Mouse (Mus musculus) ovary, postnatal 36 days (tissue): Measurements from ENCODE around the gene Ptdss2.

ENCODE experiments used
- DNase-seq: peaks from one replicate; pipeline ENCODE4 v3.0.0; 2022; ENCODE audit warnings: low spot score, mixed read lengths

The Ptdss2 gene

DNA sequence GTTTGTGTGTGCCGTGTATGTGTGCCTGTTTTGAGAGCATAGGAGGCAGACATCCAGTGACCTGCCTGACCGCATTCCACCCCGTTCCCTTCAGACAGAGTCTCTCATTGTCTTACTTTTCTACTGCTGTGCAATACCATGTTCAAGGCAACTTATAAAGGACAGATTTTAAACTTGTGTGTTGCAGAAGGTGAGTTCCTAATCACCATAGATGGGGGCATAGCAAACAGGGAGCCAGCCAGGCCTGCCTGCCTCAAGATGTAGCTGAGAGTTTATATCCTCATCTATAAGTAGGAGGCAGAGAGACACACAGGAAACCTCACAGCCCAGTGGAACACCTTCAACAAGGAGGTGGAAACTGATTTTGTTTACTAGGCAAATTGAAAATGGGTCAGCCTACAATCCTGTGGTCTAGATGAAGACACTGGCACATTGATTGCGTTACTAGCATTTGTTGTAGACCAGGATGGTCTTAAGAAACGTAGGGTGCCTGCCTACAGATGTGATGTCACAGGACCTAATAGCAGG, 51.2 kb downstream of the Ptdss2 start:
- DNase-seq = no peak

DNA sequence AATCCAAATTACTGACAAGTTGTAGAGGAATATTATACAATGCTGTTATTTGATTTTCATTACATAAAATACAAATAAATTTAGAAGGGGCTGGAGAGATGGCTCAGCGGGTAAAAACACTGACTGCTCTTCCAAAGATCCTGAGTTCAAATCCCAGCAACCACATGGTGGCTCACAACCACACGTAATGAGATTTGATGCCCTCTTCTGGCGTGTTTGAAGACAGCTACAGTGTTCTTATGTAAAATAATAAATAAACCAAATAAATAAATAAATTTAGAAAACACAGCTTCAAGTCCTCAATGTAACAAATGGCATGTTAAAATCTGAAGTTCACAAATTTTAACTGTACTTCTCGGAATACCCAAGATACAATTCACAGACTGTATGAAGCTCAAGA, 52.9 kb downstream of the Ptdss2 start:
- no peak for DNase-seq

DNA sequence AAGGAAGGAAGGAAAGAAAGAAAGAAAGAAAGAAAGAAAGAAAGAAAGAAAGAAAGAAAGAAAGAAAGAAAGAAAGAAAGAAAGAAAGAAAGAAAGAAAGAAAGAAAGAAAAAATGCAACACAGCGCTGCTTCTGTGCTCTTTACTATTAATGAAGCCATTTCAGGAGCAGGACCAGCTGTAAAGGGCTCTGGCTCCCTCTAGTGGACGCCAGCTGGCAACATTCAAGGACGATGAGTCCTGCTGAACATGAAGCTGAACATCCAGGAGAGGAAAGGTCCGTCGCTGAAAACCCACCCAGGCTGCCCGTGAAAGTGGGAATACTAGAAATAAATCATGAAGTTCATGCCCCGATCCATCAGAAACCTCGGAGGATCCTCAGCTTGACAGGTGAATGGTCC, 54.0 kb downstream of the Ptdss2 start:
- peak; percentile 79 for DNase-seq

DNA sequence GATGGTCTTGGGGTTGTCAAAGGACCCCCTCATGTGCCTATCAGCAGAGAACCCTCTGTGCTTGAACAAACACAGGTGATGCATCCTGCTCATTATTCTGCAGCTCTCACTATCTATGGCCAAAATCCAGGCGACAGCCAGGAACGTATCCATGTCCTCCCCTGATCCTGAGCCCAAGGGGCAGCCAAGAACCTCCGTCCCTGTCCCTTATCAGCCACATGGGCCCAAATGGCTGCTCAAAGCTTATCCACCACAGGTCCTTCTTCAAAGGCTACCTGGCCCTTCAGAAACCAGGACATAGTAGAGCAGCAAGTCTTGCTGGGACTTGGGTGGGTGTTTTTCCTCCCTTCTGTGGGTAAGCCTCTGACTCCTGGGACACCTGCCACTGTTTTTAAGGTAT, 66.0 kb downstream of the Ptdss2 start:
- DNase-seq = no peak

DNA sequence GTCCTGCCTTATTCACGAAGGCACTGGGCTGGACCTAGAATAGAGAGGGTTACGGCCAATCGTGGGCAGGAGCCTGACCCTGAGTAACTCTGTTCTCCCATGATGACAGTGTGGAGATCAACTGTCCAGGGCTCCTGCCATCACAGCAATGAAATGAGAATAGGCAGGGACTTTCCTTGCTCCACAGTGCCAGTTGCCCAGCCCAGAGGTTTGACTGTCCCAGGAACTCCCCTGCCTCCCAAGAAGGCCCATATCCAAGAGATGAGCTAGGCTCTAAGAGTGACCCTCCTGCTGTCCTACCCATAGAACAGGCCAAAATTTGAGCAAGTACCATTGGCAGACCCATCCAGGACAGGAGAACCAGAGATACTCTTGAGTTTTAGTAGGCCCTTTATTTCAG, 66.6 kb downstream of the Ptdss2 start:
- no peak for DNase-seq

DNA sequence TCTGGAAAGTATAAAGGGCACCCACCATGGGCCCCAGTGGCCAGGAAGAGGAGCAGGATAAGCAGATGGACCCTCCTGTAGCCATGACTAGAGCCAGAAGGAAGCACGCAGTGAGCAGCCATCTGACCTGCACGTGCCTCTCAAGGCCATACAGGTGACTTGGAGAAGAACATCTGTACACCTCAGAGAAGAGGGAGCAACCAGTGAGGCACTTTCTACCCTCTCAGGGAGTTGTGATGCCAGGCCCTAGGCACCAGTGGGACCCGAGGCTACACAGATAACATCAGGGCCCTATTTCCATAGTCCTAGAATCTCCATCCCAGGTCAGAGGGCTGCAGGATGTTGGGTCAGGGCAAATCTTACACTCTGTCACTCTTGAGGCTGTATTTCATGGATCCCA, 68.0 kb downstream of the Ptdss2 start:
- DNase-seq = no peak

DNA sequence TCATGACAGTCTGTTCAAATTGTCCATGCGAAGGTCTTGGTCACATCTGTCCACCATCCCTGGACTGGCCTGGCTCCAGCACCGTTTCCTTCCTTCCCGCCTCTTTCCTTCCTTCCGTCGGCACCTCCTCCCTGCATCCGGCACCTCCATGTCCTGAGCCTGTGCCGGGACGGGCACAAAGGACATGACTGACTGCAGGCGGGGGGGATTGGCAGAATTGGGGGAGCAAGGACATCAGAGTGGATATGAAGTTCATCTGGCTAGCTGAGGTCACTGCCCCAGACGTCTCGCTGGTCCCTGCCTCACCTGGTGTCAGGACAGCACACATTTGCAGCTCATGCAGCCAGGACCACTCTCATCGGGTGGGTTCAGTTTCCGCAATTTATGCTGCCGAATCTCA, 68.9 kb downstream of the Ptdss2 start:
- no peak for DNase-seq

DNA sequence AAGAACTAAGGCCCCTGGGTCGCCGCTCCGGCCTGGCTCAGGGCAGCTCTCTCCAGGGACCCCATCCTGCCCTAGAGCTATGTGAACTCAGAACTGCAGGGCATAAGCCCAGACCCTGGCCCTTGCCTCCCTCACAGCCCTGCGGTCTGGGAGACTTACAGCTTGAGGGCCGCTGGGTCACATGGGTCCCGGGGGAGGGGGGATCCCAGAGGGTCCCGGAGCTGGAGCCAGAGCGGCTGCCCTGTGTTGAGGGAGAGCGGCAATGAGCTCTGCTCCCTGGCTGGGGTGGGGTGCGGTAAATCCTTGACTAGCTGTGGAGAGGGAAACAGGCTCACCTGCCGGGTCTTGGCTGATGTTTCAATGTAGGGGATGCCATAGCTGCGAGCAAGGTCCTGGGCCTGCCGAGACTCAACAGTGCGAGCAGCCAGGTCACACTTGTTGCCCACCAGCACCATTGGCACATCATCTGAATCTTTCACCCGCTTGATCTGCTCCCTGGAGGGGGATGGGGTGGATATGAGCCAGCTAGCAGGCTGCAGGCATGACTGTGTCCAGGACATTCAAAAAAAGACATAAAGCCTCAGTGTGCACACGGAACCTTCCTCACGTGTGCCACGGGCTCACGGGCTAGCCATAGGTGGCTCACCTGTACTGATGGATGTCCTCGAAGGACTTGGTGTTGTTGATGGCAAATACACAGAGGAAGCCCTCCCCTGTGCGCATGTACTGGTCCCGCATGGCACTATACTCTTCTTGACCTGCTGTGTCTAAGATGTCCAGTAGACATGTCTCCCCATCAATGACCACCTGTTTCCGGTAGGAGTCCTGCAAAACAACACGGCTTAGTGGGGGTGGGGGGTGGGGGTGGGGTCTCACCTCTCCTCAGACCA, 69.9 kb downstream of the Ptdss2 start:
- DNase-seq = no peak

DNA sequence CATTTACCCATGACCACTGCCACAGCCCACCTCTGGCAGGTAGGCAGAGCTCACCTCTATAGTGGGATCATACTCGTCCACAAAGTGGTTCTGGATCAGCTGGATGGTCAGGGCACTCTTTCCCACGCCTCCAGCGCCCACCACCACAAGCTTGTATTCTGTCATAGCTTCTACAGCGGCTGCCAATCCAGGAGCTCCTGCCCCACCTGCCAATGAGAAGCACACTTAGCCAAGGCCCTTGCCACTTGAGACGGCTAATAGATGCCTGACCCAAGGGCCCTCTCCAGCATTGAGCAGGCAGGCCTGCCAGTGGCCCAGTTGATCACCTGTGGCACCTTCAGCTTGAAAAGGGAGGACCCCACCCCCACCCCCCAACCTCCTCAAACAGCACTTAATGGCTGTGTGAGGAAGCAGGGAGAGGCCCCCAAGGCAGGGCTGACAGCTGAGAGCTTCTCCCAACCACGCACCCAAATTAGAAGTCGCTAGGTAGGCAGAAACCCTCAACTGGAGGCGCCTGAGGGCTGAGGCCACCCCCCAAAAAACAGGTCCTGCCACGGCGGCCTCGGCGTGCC, 70.7 kb downstream of the Ptdss2 start:
- no peak for DNase-seq

DNA sequence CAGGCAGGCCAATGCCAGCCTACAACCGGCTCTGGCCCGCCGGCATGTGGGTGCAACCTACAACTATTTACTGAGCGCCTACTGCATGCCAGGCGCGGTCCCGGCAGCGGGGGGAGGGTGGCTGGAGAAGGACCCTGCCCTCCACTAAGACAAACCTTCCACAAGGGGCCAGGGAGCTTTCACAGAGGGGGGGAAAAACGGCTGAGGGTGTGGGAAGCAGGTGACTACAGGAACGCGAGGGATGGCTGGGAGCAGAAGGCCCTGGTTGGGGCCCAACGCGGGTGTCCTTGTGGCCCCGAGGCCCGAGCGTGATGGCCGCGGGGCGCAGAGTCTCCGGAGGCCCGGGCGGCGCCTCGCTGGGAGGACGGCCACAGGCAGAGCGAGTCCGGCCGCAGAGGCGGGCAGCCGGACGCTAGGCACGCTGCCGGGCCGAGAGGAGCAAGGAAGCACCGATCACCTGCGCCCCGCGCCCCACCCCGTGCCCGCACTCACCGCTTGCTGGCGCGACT, 71.2 kb downstream of the Ptdss2 start:
- DNase-seq = peak; percentile 52

DNA sequence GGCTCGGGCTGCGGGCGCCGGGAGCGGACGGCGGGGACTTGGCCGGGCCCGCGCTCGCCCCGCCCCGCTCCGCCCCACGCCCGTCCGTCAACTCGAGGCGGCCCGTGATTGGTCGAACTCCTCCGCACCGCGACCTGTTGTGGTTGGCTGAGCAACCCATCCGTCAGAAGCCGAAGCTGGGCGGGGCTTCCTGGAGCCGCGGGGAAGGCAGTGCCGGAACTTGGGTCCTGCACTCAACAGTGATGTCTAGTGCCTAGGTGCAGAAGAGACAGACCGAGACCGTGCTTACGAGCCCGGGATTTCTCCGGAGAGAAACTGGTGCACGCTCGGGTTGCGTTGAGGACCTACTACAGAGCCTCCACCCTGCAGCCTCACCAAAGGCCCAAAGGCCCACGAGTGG, 71.8 kb downstream of the Ptdss2 start, which contains the start of the genes Hras and Lrrc56:
Gene Hras (minus strand): TSS at position 58 of the 400 bp plus-strand sequence.
Gene Lrrc56 (plus strand): TSS at position 210 of the 400 bp plus-strand sequence.
- DNase-seq = peak; percentile 99

DNA sequence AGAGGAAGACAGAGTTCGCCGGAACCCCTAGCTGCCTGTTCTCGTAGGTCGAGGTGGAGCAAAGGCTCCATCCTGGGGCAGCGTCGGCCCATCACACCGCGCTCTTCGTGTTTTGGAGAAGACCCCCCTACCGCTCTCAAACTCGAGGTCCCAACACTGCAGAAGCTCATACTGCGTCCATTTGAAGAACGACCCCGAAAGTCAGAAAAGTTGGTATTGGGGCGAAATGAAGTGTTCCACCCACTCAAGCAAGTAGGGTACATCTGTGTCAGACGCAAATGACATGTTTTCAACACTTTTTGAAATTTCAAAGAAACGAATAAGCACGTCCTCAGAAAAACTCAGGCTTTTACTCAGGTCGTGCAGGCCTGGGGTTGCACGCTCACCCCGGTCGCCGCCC, 72.2 kb downstream of the Ptdss2 start:
- DNase-seq = no peak

DNA sequence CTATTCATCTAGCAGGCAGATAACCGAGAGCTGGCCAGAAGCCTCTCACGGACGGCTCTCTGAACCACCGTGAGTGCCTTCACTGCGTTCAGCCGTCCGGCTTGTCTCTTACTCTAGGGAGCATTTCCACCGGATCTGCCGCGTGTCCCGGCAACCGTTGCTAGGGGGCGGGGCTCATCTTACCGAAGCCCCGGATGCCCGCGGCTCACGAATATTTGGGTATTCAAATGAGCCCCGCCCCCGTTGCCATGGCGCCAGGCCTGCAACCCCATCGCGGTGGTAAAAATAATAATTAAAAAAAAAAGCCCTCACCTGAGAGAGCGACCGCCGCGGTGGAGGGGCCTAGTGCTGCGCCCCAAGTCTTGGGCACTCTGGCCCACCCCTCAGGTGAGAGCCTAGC, 72.6 kb downstream of the Ptdss2 start:
- DNase-seq = peak; percentile 89

DNA sequence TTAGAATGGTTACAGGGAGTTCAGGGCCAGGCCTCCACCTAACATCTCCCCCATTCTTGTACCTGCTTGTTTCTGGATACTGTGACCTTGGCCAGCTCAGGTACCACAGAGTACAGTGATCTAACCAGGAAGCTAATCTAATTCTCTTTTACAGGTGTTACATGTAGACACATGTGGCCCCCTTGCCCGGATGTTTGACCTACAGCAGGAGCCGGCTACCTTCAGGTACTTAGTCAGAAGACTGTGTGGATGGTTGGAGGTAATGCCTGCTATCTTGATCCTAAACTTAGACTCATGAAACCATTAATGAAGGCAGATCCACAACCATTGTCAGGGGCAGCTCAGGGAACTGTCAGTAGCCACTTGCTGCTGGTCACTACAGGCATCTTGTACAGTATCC, 73.6 kb downstream of the Ptdss2 start:
- DNase-seq = no peak

DNA sequence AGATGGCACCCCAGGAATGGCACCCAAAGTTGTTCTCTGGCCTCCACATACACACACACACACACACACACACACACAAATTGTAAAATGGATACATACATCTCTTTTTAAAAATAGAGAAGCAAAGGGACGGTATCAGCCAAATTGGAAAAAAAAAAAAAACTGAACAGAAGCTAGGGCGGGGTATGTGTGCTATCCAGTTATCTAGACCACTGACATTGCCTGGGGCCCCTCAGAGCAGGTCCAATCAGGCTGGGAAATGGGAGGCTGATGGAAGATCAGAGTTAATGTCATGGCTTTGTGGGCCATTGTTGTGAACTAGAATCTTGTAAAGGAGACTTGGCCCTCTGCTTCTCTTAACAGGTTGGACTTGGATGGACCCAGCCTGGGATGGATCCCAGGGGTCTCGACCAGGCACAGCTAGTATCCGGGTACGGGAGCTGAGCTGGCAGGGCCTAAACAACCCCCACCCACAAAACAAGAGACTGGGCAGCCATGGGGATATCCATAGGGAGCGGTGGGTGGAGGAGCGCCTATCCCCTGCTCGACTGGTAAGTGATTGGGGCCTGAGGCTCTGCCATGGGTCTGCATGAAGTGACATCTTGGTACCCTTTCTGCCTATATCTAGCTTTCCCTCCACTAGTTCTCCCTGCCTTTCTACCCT, 74.6 kb downstream of the Ptdss2 start:
- DNase-seq = no peak

DNA sequence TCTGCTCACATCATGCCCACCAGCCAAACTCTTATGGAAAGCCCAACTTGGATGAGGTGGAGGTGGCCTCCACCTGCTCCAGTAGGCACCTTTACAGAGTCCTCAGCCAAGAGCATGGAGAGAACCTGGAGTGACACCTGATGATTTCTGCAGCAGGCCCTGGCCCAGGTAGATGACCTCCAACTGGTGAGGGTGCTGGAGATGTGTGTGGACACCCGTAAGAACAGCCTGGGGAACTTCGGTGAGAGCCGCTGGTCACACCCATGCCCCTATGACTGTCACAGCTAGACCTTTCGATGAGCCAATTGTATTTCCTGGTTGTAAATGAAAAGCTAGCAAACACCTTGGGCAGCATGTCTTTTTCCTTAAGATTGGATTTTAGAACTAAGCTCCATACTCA, 75.9 kb downstream of the Ptdss2 start:
- no peak for DNase-seq

DNA sequence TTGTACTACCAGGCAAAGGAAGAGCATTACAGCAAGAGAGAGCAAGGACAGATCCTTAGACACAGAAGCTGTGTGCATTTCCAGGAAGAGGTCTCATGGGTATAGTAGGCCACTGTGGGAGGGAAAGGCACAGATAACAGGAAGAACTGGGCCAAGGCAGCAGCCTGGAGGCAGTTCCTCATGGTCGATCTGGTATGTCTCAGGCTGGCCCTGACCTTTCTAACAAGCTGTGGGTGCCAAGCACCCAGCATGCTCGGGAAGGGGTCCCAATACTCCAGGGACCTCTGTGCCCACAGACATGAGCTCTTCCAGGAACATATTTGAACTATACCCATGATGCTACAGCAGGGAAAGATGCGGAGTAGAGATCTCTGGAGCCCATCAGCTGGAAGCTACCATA, 82.4 kb downstream of the Ptdss2 start:
- DNase-seq = no peak

DNA sequence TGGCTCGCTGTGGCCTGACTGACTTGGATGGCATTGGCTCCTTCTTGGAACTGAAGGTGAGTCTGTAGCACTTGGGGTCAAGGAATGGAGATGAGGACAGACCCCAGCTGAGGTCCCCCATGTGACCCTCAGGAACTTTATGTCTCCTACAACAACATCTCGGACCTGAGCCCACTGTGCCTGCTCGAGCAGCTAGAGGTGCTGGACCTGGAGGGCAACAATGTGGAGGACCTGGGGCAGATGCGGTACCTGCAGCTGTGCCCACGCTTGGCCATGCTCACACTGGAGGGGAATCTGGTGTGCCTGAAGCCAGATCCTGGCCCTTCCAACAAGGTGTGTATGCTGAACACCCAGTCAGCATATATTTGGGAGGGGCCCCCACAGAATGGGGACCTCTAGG, 83.3 kb downstream of the Ptdss2 start:
- DNase-seq = no peak

DNA sequence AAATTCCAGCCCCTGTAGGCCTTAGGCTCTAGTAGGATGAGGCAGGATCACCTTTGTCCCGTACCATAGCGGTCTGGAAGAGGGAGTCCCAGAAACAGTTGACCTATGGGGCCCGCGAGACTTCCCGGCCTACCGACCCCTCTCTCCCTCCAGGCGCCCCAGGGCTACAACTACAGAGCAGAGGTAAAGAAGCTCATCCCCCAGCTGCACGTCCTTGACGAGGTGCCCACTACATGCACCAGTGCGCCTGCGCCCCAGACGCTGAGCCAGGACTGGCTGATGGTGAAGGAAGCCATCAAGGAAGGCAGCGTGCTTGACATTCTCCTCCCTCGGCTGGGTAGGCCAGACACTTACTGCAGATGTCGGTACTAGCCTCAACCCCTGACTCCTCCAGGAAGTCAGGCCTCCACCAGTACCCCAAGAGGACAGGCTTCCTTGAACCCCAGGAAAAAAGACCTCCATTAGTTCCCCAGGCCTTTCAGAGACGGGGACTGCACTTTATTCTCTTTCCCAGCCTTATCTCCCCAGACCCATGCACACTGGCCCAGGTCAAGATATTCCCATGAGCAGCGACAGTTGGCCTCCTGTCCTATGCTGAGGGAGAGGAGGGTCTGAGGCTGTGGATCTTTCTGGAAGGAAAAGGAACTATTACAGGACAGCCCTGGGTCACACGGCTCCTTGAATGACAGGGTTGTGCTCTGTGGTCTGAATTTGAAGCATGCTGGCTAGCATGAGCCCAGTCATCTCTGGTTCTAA, 84.2 kb downstream of the Ptdss2 start:
- no peak for DNase-seq
